Mouse (Mus musculus): ENCODE results near the gene Ulk3. TPM values are rescaled to one million over a fixed set of nuclear protein-coding genes. Genes with fewer than 3 reads are reported as not detected.

Ulk3 gene
- polyA plus RNA-seq, 1 experiment from 2014 or later: 16.3 TPM

DNA sequence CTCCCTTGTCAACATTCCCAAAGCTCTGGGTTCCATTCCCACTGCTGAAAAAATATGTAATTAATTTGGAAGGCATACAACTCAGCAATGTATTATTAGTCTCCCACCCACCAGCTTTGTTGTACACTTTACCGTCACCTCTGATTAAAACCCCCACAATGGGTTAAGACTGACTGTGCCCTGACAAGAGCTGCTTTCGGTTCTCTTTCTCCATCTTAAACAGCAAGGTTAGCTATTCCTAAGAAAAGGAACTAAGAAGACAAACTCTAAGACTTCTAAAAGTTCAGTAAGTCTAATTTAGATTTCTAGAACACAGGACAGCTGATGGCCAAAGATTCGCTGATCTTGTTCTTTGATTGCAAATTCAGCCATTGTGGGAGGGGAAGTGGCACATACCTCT is 32.0 kb upstream of the Ulk3 start:
- 81% methylated on average over 3 of the region's 3 CpGs for WGBS
- Histone ChIP-seq H3K27ac (no peak overlapping the region), H3K4me1 (replicated peaks) (peaks cover 5% of the 10 kb centered on the region), H3K9me3 (no peaks in the 10 kb centered on the region), H3K4me2 (replicated peaks) (no peak overlapping the region), H3K36me3 (no peaks in the 10 kb centered on the region), H3K9ac (no peak overlapping the region), H3K4me3 (replicated peaks) (no peak overlapping the region), H3K27me3 (replicated peaks) (no peaks in the 10 kb centered on the region)
- ATAC-seq: no peak

DNA sequence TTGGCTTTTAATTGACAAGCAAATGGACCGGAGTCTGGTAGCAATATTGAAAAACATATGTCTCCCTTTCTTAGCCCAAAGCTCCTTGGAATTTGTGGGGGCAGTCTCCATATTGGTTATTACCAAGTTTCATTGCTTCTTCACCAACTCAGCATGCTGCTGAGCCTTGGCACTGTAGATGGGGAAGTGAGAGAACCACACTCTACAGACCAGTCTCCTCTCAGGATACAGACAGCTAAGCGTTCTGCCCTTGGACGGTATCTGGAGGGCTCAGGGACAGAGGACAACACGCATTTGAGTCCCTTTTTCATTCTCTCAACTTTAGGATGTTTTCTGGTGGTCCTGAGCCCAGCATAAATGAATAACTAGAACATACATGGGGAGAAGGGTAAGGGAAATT is 30.6 kb upstream of the Ulk3 start:
- Histone ChIP-seq H3K27ac (no peak overlapping the region), H3K9me3 (no peaks in the 10 kb centered on the region), H3K9ac (no peak overlapping the region), H3K4me1 (replicated peaks) (peaks cover 16% of the 10 kb centered on the region), H3K4me3 (replicated peaks) (no peak overlapping the region), H3K36me3 (no peaks in the 10 kb centered on the region), H3K27me3 (replicated peaks) (no peaks in the 10 kb centered on the region), H3K4me2 (replicated peaks) (no peak overlapping the region)
- WGBS: 81% methylated on average over 4 of the region's 4 CpGs
- ATAC-seq: no peak

GRCm38 (mm10) chr9:57559568-57559967 is 29.7 kb upstream of the Ulk3 start:
- Histone ChIP-seq H3K27me3 (replicated peaks) (no peaks in the 10 kb centered on the region), H3K4me3 (replicated peaks) (no peak overlapping the region), H3K4me1 (replicated peaks) (peaks cover 16% of the 10 kb centered on the region), H3K36me3 (no peaks in the 10 kb centered on the region), H3K4me2 (replicated peaks) (no peak overlapping the region), H3K9me3 (no peaks in the 10 kb centered on the region), H3K27ac (no peak overlapping the region), H3K9ac (no peak overlapping the region)
- no peak for ATAC-seq
- WGBS: 71% methylated on average over 2 of the region's 2 CpGs

DNA sequence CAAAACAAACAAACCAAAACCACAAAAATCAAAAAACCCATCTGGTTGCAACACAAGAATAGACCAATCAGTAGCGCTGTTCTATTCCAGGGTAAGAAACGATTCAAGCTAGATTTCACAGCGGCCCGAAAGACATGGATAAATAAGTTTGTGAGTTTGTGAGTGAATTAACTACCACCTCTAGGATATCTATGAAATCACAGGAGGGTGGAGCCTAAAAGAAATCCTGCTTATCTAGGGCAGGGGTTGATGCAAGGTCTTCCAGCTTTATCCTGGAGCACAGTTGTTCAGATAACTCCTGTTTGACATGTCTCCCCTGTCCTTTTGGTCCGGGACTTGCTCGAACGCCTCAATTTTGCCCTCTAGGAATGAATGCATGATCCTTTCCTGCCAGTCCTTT is 29.0 kb upstream of the Ulk3 start:
- ATAC-seq: no peak
- H3K4me1 ChIP-seq (replicated peaks): peaks cover 16% of the 10 kb centered on the region
- WGBS: 22% methylated on average over 7 of the region's 7 CpGs

DNA sequence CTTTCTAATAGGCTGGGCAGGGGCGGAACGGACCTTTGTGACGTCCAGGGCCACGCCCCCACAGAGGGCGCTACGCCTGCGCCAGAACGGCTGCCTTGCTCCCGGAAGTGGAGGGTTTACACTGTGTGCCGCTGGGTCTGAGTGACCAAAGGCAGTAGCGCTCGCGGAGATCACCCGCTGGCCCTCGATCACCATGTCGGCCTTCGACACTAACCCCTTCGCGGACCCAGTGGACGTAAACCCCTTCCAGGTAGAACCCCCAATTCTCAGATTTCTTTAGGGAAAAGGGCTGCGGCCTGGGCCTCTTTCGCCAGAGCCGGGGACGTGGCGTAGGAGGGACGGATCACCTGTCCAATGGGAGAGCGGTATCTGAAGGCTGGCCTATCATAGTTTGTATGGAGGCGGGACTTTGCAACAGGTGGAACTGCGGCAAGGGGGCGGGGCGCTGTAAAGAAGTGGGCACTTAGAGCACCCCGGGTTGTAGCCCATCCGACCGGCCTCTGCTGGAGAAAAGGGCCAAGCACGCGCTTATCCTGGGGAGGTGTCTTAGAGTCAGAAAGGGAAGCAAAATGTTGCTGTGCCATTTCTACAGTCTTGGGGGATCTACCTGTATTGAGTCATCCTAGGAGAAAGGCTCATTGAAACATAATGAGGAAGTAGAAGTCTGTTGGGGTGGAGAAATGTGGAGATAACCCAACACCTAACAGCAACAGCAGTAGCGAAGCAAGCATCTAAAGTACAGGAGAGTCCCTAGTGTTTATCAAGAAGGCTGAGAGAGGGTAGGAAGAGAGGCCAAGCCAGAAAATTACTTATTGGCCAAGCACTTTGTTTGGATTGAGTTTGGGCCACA is 28.2 kb upstream of the Ulk3 start, which contains the start of gene Scamp2:
Gene Scamp2, plus strand, starts transcription at position 83 of the 850 bp plus-strand sequence.
- H3K36me3 ChIP-seq: no peaks in the 10 kb centered on the region
- under 1% methylated on average over 37 of the region's 37 CpGs for WGBS
- peak within 1 kb of the TSS; percentile 61 for H3K4me2 ChIP-seq (replicated peaks)
- peak within 1 kb of the TSS; percentile 75 for H3K9ac ChIP-seq
- H3K4me3 ChIP-seq (replicated peaks): peak within 1 kb of the TSS; percentile 67
- H3K27me3 ChIP-seq (replicated peaks): no peaks in the 10 kb centered on the region
- H3K4me1 ChIP-seq (replicated peaks): peaks cover 23% of the 10 kb centered on the region
- H3K9me3 ChIP-seq: no peaks in the 10 kb centered on the region
- peak; percentile 99 for ATAC-seq
- peak within 1 kb of the TSS; percentile 77 for H3K27ac ChIP-seq

More for the DNA sequence above, 29.0 kb upstream of the Ulk3 start:
- Histone ChIP-seq H3K9me3 (no peaks in the 10 kb centered on the region), H3K4me3 (replicated peaks) (peak overlapping the region; percentile 67), H3K9ac (peak overlapping the region; percentile 20; the same call in 1 of the 2 replicates), H3K27ac (peak overlapping the region; percentile 77; the same call in 1 of the 2 replicates), H3K4me2 (replicated peaks) (peak overlapping the region; percentile 61), H3K36me3 (no peaks in the 10 kb centered on the region), H3K27me3 (replicated peaks) (no peaks in the 10 kb centered on the region)

DNA sequence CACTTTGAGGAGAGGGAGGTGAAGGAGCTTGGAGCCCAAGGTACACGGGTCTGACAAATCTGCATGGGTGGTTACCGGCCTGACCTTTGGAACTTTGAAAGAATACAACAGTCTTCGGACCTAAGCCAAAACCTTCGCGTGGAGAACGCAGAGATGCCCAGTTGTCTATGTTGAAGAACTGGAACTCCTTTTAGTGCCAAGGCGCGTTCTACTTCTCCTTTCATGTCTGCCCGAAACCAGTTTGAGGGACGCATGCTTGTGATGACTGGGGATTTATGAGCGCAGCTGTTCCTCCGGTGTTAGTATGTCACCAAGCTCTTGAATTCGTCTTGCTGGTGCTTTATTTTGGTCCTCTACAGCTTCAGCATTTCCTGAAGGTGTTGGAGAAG is 27.5 kb upstream of the Ulk3 start:
- Histone ChIP-seq H3K4me2 (replicated peaks) (peak overlapping the region; percentile 61), H3K27ac (peak overlapping the region; percentile 77), H3K9ac (peak overlapping the region; percentile 12; the same call in 1 of the 2 replicates), H3K9me3 (no peaks in the 10 kb centered on the region), H3K4me3 (replicated peaks) (peak overlapping the region; percentile 67), H3K4me1 (replicated peaks) (peaks cover 26% of the 10 kb centered on the region), H3K36me3 (no peaks in the 10 kb centered on the region), H3K27me3 (replicated peaks) (no peaks in the 10 kb centered on the region)
- no peak for ATAC-seq
- WGBS: 70% methylated on average over 13 of the region's 13 CpGs

- peak; percentile 50 for ATAC-seq
- H3K27ac ChIP-seq: peak overlapping the region; percentile 54
- WGBS: 35% methylated on average over 4 of the region's 4 CpGs
- no peak overlapping the region for H3K9ac ChIP-seq
- peaks cover under 1% of the 10 kb centered on the region; the same call in 1 of the 2 replicates for H3K36me3 ChIP-seq
- peak overlapping the region; percentile 32 for H3K4me2 ChIP-seq (replicated peaks)
- H3K27me3 ChIP-seq (replicated peaks): no peaks in the 10 kb centered on the region
- H3K9me3 ChIP-seq: no peaks in the 10 kb centered on the region
- 0 out of 2 replicates have a peak overlapping the region, but pooled peaks have one; percentile 5 for H3K4me3 ChIP-seq (replicated peaks)
- H3K4me1 ChIP-seq (replicated peaks): peaks cover 37% of the 10 kb centered on the region
Measured at GRCm38 (mm10) chr9:57562896-57563372, 26.3 kb upstream of the Ulk3 start.

DNA sequence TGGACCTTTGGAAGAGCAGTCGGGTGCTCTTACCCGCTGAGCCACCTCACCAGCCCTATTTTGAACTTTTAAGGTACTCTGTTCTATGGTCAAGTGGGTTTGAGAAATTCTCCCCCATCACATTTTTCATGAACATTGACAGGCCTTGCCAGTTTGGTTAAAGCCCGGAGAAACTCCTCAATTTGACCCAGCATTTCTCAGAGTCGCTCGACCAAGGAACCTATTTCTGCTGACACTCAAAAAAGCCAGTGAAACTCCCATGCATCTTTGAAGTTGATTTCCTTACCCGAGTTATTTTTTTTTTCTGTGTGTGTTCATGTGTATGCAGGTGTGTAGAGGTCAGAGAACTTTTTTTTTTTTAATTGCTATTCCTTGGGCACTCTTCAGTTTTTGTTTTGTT is 24.6 kb upstream of the Ulk3 start:
- 86% methylated on average over 6 of the region's 6 CpGs for WGBS
- no peaks in the 10 kb centered on the region for H3K27me3 ChIP-seq (replicated peaks)
- H3K4me3 ChIP-seq (replicated peaks): no peak overlapping the region
- H3K4me1 ChIP-seq (replicated peaks): peaks cover 37% of the 10 kb centered on the region
- peaks cover 13% of the 10 kb centered on the region for H3K36me3 ChIP-seq
- H3K9ac ChIP-seq: no peak overlapping the region
- no peaks in the 10 kb centered on the region for H3K9me3 ChIP-seq
- H3K27ac ChIP-seq: no peak overlapping the region
- no peak overlapping the region for H3K4me2 ChIP-seq (replicated peaks)
- no peak for ATAC-seq

DNA sequence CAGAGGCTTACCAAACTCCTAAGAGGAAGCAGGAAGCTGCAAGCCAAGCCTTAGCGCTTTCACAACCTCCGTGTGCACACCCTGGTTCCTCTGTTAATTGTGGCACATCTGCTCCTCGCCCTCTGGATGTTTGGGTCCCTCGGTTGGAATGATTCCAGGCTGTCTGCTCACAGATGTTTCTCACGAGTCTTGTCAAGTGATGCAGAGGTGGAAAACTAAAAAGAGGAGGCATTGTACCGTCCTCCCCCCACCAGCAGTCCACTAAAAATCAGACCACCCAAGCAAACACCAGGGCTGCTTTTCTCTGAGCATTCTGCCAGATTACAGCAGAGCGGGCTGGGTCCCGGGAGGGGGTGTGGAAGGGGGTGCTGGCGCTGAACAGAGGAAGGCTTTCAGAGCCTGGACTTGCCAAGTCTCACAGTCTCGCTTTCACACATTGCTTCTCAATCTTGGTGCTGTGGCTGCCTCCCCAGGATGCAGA is 23.5 kb upstream of the Ulk3 start:
- H3K9me3 ChIP-seq: no peaks in the 10 kb centered on the region
- H3K27ac ChIP-seq: 0 out of 2 replicates have a peak overlapping the region, but pooled peaks have one; percentile 14
- peaks cover 16% of the 10 kb centered on the region for H3K36me3 ChIP-seq
- H3K4me1 ChIP-seq (replicated peaks): peaks cover 37% of the 10 kb centered on the region
- H3K27me3 ChIP-seq (replicated peaks): no peaks in the 10 kb centered on the region
- 34% methylated on average over 10 of the region's 10 CpGs for WGBS
- no peak overlapping the region for H3K4me3 ChIP-seq (replicated peaks)
- no peak overlapping the region for H3K9ac ChIP-seq
- ATAC-seq: no peak
- H3K4me2 ChIP-seq (replicated peaks): no peak overlapping the region

GRCm38 (mm10) chr9:57566846-57567245 is 22.4 kb upstream of the Ulk3 start:
- Histone ChIP-seq H3K4me2 (replicated peaks) (no peak overlapping the region), H3K9me3 (no peaks in the 10 kb centered on the region), H3K4me3 (replicated peaks) (no peak overlapping the region), H3K4me1 (replicated peaks) (peaks cover 33% of the 10 kb centered on the region), H3K36me3 (peaks cover 16% of the 10 kb centered on the region), H3K27me3 (replicated peaks) (no peaks in the 10 kb centered on the region), H3K9ac (no peak overlapping the region), H3K27ac (no peak overlapping the region)
- peak; percentile 54; the same call in 1 of the 2 replicates for ATAC-seq
- 48% methylated on average over 8 of the region's 8 CpGs for WGBS

DNA sequence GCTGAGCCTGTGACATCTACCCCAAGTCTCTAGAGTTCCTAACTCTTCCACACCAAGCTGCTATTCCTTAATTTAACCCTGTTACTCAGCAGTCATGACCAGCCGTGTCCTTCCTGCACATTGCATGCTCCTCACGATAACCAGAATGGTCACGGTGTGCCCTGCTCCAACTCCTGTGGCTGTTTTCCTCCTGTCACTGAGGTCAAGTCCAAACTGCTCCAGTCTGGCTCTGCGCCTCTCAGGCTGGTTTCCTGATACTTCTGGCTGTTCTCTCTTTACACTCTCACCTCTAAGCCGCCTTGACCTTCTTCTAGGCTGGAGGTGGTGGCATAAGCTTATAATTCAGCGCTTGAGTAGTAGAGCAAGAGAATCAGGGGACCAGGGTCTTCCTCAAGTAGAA is 20.8 kb upstream of the Ulk3 start:
- Histone ChIP-seq H3K9me3 (no peaks in the 10 kb centered on the region), H3K4me2 (replicated peaks) (no peak overlapping the region), H3K4me3 (replicated peaks) (no peak overlapping the region), H3K27me3 (replicated peaks) (no peaks in the 10 kb centered on the region), H3K27ac (no peak overlapping the region), H3K4me1 (replicated peaks) (peaks cover 21% of the 10 kb centered on the region), H3K9ac (no peak overlapping the region), H3K36me3 (peaks cover 16% of the 10 kb centered on the region)
- 95% methylated on average over 6 of the region's 6 CpGs for WGBS
- no peak for ATAC-seq

- H3K27me3 ChIP-seq (replicated peaks): no peaks in the 10 kb centered on the region
- no peak overlapping the region for H3K4me2 ChIP-seq (replicated peaks)
- H3K9me3 ChIP-seq: no peaks in the 10 kb centered on the region
- H3K9ac ChIP-seq: no peak overlapping the region
- no peak for ATAC-seq
- no peaks in the 10 kb centered on the region for H3K4me1 ChIP-seq (replicated peaks)
- H3K27ac ChIP-seq: no peak overlapping the region
- H3K36me3 ChIP-seq: peaks cover 16% of the 10 kb centered on the region
- no peak overlapping the region for H3K4me3 ChIP-seq (replicated peaks)
Measured at GRCm38 (mm10) chr9:57574397-57574796, 14.9 kb upstream of the Ulk3 start.

Measured in intestine, embryonic 15.5 days (tissue).